Mouse (Mus musculus): Measurements from ENCODE around the gene Clic4. TPM values are rescaled to one million over a fixed set of nuclear protein-coding genes. Genes with fewer than 3 reads are reported as not detected.

Clic4 gene
- polyA plus RNA-seq, 1 experiment from 2014 or later: 111 TPM

DNA sequence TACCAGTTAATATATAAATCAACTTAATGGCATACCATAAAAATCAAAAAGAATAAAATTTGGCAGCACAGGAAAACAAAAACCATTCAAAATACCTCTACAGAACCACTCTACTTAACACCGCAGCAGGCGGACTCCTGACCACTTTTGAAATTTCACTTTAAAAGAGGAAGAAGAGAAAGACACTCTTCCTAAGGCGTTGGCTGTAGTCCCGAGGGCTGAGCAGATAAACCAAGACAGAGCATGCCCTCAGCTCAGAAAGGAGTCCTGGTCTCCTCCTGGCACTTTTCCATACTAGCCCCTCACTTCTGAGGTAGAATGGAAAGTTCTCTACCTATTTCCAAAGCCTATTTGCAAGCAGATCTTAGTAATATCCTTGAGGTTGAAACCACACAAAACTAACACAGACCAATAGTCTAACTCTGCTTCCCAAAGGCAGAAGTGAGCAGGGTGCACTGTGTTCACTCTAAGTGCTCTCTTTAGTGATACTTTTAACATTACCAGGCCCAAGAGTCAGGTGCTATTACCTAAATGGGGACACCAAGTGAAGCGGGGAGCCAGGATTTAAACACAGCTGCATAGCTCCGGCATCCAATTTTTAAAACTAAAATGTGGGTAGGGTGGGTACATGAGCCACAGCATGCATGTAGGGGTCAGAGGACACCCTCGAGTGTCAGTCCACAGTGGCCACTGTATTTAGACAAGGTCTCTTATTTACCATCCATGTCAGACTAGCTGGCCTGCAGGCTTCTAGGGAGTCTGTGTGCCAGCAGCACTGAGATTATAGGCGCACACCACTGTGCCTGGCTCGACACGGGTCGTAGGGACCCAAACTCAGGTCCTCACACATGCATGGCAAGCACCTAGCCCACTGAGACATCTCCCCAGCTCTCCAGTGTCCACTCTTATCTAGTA is 15.8 kb downstream of the Clic4 start:
- Histone ChIP-seq H3K9me3 (replicated peaks) (no peaks in the 10 kb centered on the region), H3K4me1 (peaks cover 36% of the 10 kb centered on the region), H3K36me3 (0 out of 2 replicates have a peak, but pooled peaks cover 5% of the 10 kb centered on the region), H3K27ac (replicated peaks) (no peak overlapping the region), H3K4me3 (replicated peaks) (no peak overlapping the region), H3K27me3 (no peaks in the 10 kb centered on the region), H3K9ac (no peak overlapping the region), H3K4me2 (replicated peaks) (no peak overlapping the region)
- ATAC-seq (ENCODE audit: insufficient number of reproducible peaks, low FRiP score, low TSS enrichment, low read depth): no peak
- WGBS: 91% methylated on average over 11 of the region's 11 CpGs

DNA sequence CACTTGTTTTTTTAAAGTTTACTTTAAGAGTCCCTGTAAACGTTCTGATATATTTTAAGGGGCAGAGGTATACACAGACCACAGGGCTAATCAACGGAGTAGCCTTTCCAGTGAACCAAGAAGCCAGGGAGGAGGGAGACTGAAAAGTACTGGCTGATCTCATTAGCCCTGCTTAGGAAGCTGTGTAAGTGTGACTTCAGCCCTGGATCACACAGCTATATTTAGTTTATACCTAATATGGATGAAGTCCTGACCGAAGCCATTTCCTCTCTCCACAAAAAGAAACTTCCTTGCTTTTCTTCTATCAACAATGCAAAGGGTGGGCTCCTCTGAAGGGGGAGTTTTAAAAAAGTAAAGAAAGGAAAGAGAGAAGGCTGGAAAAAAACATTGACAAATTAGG is 17.8 kb downstream of the Clic4 start:
- no peak overlapping the region for H3K9ac ChIP-seq
- no peak overlapping the region for H3K4me3 ChIP-seq (replicated peaks)
- no peaks in the 10 kb centered on the region for H3K9me3 ChIP-seq (replicated peaks)
- H3K4me1 ChIP-seq: peaks cover 36% of the 10 kb centered on the region
- no peaks in the 10 kb centered on the region for H3K36me3 ChIP-seq
- H3K27ac ChIP-seq (replicated peaks): peak overlapping the region; percentile 68
- no peak overlapping the region for H3K4me2 ChIP-seq (replicated peaks)
- ATAC-seq (ENCODE audit: insufficient number of reproducible peaks, low FRiP score, low TSS enrichment, low read depth): no peak
- H3K27me3 ChIP-seq: no peaks in the 10 kb centered on the region
- WGBS: 54% methylated on average over 3 of the region's 3 CpGs

- no peaks in the 10 kb centered on the region for H3K36me3 ChIP-seq
- H3K27ac ChIP-seq (replicated peaks): peak overlapping the region; percentile 68
- no peak for ATAC-seq (ENCODE audit: insufficient number of reproducible peaks, low FRiP score, low TSS enrichment, low read depth)
- H3K4me2 ChIP-seq (replicated peaks): no peak overlapping the region
- WGBS: 66% methylated on average over 4 of the region's 4 CpGs
- peaks cover 35% of the 10 kb centered on the region for H3K4me1 ChIP-seq
- H3K27me3 ChIP-seq: no peaks in the 10 kb centered on the region
- no peak overlapping the region for H3K9ac ChIP-seq
- H3K9me3 ChIP-seq (replicated peaks): no peaks in the 10 kb centered on the region
- H3K4me3 ChIP-seq (replicated peaks): no peak overlapping the region
These were observed 18.3 kb downstream of the Clic4 start for GRCm38 (mm10) chr4:135254321-135254720.

DNA sequence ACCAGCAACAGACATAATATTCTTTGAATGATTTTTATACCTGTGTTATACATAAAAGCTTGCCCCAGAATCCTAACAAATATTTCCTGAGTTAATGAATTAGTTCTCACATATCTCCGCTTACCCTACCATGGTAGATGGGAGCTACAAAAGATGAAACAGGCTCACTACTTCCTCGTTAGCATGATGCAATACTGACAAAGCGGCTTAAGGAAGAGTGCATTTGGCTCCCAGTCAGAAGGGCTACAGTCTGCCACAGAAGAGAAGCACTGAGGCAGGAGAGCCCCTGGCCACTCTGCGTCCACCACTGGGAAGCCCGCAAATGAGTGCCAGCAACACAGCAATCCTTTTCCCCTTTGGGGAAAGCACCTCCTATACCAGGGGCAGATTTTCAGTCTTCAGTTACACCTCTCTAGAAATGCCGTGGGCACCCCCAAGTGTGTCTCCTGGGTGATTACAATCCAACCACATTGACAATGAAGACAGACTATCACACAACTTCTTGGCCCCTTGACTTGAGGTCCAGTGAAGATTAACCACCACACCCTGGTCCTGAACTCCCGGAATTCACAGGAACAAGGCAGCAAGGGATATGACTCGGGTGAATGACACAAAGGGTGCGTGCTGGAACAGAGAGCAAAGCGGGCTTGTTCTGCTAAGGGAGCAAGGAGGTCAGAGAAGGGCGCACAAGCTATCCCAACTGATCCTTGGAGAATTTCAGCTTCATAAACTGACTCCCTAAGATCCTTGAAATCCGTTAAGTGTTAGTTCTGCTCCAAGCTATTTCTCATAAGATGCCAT is 19.2 kb downstream of the Clic4 start:
- peaks cover 28% of the 10 kb centered on the region for H3K4me1 ChIP-seq
- no peaks in the 10 kb centered on the region for H3K36me3 ChIP-seq
- H3K27ac ChIP-seq (replicated peaks): peak overlapping the region; percentile 68; the same call in 1 of the 2 replicates
- H3K27me3 ChIP-seq: no peaks in the 10 kb centered on the region
- ATAC-seq (ENCODE audit: insufficient number of reproducible peaks, low FRiP score, low TSS enrichment, low read depth): no peak
- H3K4me2 ChIP-seq (replicated peaks): no peak overlapping the region
- H3K9me3 ChIP-seq (replicated peaks): no peaks in the 10 kb centered on the region
- no peak overlapping the region for H3K4me3 ChIP-seq (replicated peaks)
- no peak overlapping the region for H3K9ac ChIP-seq
- WGBS: 84% methylated on average over 12 of the region's 12 CpGs

GRCm38 (mm10) chr4:135251801-135252200 is 20.8 kb downstream of the Clic4 start:
- Histone ChIP-seq H3K4me1 (peaks cover 29% of the 10 kb centered on the region), H3K9me3 (replicated peaks) (no peaks in the 10 kb centered on the region), H3K27me3 (no peaks in the 10 kb centered on the region), H3K36me3 (no peaks in the 10 kb centered on the region), H3K27ac (replicated peaks) (no peak overlapping the region), H3K4me2 (replicated peaks) (no peak overlapping the region), H3K4me3 (replicated peaks) (no peak overlapping the region), H3K9ac (no peak overlapping the region)
- 34% methylated on average over 2 of the region's 2 CpGs for WGBS
- no peak for ATAC-seq (ENCODE audit: insufficient number of reproducible peaks, low FRiP score, low TSS enrichment, low read depth)

DNA sequence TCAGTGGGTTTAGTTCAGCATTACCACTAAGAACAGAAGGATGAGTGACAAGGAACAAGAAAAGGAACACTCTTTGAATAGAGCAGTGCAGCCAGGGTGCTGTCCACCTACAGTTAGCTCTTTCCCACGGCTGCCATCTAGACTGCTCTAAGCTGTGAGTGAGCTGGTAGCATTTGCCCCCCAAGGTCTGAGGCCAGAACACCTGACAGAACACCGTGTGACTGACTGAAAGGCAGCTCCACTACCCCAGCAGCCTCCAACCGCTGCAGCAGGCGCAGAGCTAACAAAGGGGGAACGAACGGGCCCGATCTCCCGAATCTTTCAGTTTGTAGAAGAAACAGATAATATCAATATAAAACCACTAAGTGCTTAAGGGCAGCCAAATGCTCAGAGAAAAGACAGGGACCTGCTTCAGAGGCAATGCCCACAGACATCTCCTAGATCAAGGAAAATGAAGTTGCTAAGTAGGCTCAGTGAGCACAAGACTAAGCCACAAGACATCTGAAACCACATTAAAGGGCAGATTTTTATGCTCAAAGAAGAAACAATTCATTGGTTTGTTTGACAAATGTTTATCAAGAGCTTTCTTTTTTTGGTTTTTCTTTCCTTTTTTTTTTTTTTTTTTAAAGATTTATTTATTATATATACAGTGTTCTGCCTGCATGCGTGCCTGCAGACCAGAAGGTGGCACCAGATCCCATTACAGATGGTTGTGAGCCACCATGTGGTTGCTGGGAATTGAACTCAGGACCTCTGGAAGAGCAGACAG is 24.2 kb downstream of the Clic4 start:
- Histone ChIP-seq H3K36me3 (no peaks in the 10 kb centered on the region), H3K27me3 (no peaks in the 10 kb centered on the region), H3K4me3 (replicated peaks) (no peak overlapping the region), H3K4me1 (peaks cover 21% of the 10 kb centered on the region), H3K27ac (replicated peaks) (no peak overlapping the region), H3K4me2 (replicated peaks) (no peak overlapping the region), H3K9ac (no peak overlapping the region), H3K9me3 (replicated peaks) (no peaks in the 10 kb centered on the region)
- 43% methylated on average over 9 of the region's 9 CpGs for WGBS
- ATAC-seq (ENCODE audit: insufficient number of reproducible peaks, low FRiP score, low TSS enrichment, low read depth): no peak

DNA sequence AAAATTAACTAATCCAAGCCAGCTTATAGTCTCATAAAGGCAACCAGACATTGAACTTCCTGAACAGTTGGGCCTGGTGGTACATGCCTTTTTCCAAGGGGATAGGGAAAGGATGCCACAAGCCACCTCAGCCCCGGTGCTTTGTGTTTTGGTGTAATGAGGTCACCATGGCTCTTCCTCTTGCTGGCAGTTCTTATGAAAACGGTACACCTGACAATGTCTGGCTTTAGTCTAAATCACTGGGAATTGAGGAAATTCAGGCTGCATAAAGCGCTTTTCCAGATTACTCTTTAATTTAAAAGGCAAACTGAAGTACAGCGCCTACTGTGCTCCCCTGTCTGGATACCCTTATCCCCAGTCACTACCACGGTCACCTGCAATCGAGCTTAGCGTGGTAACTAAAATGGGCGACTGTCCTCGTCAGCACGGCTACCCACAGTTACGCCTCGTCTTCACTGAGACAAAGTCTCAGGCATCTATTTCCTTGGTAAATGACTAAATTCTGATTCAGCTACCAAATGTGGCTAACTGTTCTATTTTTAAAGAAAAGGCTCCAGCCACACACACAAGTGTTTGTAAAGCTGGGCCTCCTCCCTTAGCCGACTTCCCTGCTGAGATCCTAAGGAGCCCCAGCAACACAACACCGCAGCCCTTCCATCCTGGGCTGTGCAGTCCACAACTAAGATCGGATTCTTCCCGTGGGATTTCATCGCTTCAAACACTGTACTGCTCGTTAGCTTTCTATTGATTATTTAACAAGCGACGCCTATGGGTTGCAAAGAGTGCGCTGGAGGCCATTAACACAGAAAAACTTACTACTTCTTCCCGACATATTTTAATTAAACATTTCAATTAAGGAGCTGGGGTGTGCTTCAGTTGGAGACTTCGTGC is 25.5 kb downstream of the Clic4 start:
- Histone ChIP-seq H3K27me3 (no peaks in the 10 kb centered on the region), H3K9me3 (replicated peaks) (no peaks in the 10 kb centered on the region), H3K9ac (no peak overlapping the region), H3K4me1 (peaks cover 22% of the 10 kb centered on the region), H3K4me2 (replicated peaks) (no peak overlapping the region), H3K36me3 (no peaks in the 10 kb centered on the region), H3K27ac (replicated peaks) (no peak overlapping the region), H3K4me3 (replicated peaks) (no peak overlapping the region)
- ATAC-seq (ENCODE audit: insufficient number of reproducible peaks, low FRiP score, low TSS enrichment, low read depth): no peak
- 66% methylated on average over 23 of the region's 23 CpGs for WGBS

DNA sequence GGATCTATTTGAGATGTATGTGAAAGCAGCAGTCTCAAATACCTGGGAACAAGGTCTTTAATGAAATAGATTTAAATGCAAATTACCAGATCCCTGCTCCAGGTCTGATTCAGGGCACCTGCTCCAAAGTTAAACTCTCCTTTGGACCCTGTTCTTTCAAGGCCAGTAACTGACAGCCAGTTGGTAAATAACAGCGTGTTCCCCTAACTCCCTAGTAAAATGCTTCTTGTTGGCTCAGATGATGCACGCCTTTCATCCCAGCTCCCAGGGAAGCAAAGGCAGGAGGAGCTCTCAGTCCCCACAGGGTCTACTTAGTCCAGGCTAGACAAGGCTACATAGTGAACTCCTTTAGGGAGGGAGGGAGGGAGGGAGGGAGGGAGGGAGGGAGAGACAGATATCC is 26.2 kb downstream of the Clic4 start:
- H3K4me2 ChIP-seq (replicated peaks): no peak overlapping the region
- no peaks in the 10 kb centered on the region for H3K36me3 ChIP-seq
- H3K27ac ChIP-seq (replicated peaks): no peak overlapping the region
- no peak for ATAC-seq (ENCODE audit: insufficient number of reproducible peaks, low FRiP score, low TSS enrichment, low read depth)
- H3K4me3 ChIP-seq (replicated peaks): no peak overlapping the region
- 92% methylated on average over 2 of the region's 2 CpGs for WGBS
- H3K9me3 ChIP-seq (replicated peaks): no peaks in the 10 kb centered on the region
- H3K27me3 ChIP-seq: no peaks in the 10 kb centered on the region
- peaks cover 28% of the 10 kb centered on the region for H3K4me1 ChIP-seq
- H3K9ac ChIP-seq: no peak overlapping the region

DNA sequence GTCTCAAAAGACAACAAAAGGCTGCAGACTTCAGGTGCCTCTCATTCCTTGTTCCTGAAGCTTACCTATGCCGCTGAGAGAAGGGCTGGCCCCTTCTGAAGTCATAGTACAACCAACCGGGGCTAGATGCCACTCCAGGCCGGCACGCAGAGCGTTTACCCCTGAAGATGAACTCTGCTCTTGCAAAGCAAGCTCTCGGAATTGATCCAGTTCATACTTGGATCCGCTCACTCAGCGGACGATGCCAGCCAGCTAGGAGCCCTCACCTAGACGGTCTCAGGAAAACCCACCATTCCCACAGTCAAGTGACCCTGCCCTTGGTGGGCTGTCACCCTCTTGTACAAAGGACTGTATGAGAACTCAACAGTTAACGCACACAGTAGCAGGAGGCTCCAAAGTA is 26.8 kb downstream of the Clic4 start:
- no peak for ATAC-seq (ENCODE audit: insufficient number of reproducible peaks, low FRiP score, low TSS enrichment, low read depth)
- WGBS: 94% methylated on average over 11 of the region's 11 CpGs
- no peaks in the 10 kb centered on the region for H3K9me3 ChIP-seq (replicated peaks)
- H3K9ac ChIP-seq: no peak overlapping the region
- H3K4me1 ChIP-seq: peaks cover 34% of the 10 kb centered on the region
- H3K27ac ChIP-seq (replicated peaks): no peak overlapping the region
- no peaks in the 10 kb centered on the region for H3K36me3 ChIP-seq
- no peaks in the 10 kb centered on the region for H3K27me3 ChIP-seq
- H3K4me3 ChIP-seq (replicated peaks): no peak overlapping the region
- H3K4me2 ChIP-seq (replicated peaks): no peak overlapping the region

DNA sequence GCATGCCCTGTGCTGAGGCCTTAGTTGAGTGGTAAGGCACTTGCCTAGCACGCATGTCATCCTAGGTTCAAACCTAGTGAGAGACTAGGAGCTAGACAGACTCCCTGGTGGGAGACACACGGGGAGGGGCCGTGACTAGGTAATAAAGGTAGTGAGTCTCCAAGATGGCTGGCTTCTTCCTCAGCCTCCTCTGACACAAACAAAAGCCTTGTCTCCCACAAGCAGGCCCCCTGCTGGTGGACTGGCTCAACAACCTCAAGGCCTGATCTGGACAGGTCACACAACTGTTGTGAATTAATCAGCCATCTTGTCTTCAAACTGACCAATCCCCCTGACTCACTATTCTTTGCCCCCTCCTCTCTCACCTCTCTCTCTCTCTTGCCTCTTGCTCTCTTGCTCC is 28.3 kb downstream of the Clic4 start:
- H3K4me1 ChIP-seq: peaks cover 46% of the 10 kb centered on the region
- no peaks in the 10 kb centered on the region for H3K9me3 ChIP-seq (replicated peaks)
- no peaks in the 10 kb centered on the region for H3K27me3 ChIP-seq
- H3K27ac ChIP-seq (replicated peaks): no peak overlapping the region
- WGBS: 98% methylated on average over 3 of the region's 3 CpGs
- no peak overlapping the region for H3K4me2 ChIP-seq (replicated peaks)
- H3K36me3 ChIP-seq: no peaks in the 10 kb centered on the region
- H3K4me3 ChIP-seq (replicated peaks): no peak overlapping the region
- H3K9ac ChIP-seq: no peak overlapping the region
- ATAC-seq (ENCODE audit: insufficient number of reproducible peaks, low FRiP score, low TSS enrichment, low read depth): no peak

Measured in embryonic facial prominence, embryonic 15.5 days (tissue).